ENCODE assay signal across 23 mouse cellular contexts in genomic region chr6:122262543-122262942, GRCm38 (mm10). TPM values are rescaled to one million over a fixed set of nuclear protein-coding genes. Genes with fewer than 3 reads are reported as not detected.
"Had no signal": no experiment of that assay in that cellular context is flagged by ENCODE, and none has a peak within 500 bp of the region (broad histone marks: within the 10 kb centered on the region; RNA-seq: fewer than 3 reads in every experiment).

No protein-coding gene starts in this region.

- H3K4me2 ChIP-seq: lung, embryonic 14.5 days; midbrain, embryonic 12.5 days; neural tube, embryonic 12.5 days; stomach, embryonic 15.5 days had no signal

- H3K27me3 ChIP-seq: midbrain, embryonic 12.5 days; neural tube, embryonic 12.5 days; stomach, embryonic 15.5 days had no signal

- H3K4me3 ChIP-seq: midbrain, embryonic 10.5 days; midbrain, embryonic 12.5 days; myocyte; neural tube, embryonic 12.5 days; stomach, embryonic 15.5 days had no signal

- DNase-seq: lung, adult 18-20 months; lung, embryonic 14.5 days; lung, postnatal 10 days; lung, postnatal 4 days; midbrain, embryonic 14.5 days; retina, postnatal 1 day; right cerebral cortex, adult 18-20 months; right cerebral cortex, postnatal 25 days; right cerebral cortex, postnatal 4 days; spleen, adult 18-20 months; thymus, adult 2 months; thymus, postnatal 25 days; thymus, postnatal 4 days had no signal

- H3K9ac ChIP-seq: lung, embryonic 14.5 days; midbrain, embryonic 12.5 days; neural tube, embryonic 12.5 days; stomach, embryonic 15.5 days had no signal

- ATAC-seq: midbrain, embryonic 16.5 days had no signal

- H3K27ac ChIP-seq: midbrain, embryonic 10.5 days; midbrain, embryonic 12.5 days; neural tube, embryonic 12.5 days; stomach, embryonic 15.5 days; stomach, postnatal 0 days had no signal

- H3K4me1 ChIP-seq: midbrain, embryonic 10.5 days; midbrain, embryonic 12.5 days; neural tube, embryonic 12.5 days; stomach, embryonic 15.5 days had no signal

- H3K9me3 ChIP-seq: midbrain, embryonic 10.5 days; midbrain, embryonic 12.5 days; neural tube, embryonic 12.5 days; stomach, embryonic 15.5 days had no signal

- H3K36me3 ChIP-seq: midbrain, embryonic 10.5 days; midbrain, embryonic 12.5 days; neural tube, embryonic 12.5 days; stomach, embryonic 15.5 days had no signal

RNA-seq across cellular contexts. Expression of gene Klrg1, which starts 20.1 kb away (rescaled TPM):
- total RNA-seq: megakaryocyte-erythroid progenitor cell, adult 5-6 weeks had no signal
- polyA plus RNA-seq: liver, embryonic 16.5 days; lung, embryonic 14.5 days; lung, embryonic 16.5 days; midbrain, embryonic 10.5 days; myocyte; stomach, embryonic 15.5 days had no signal
